Mouse (Mus musculus) E14TG2a.4 (cell line): ENCODE data around the gene Xrcc1.

Experiments
- CTCF ChIP-seq: conservative IDR thresholded peaks from 2 replicates; pipeline ENCODE4 v1.5.1; 2014; ENCODE audit warnings: low read length
- NANOG ChIP-seq: IDR thresholded peaks from 2 replicates; pipeline ENCODE4 v1.6.1; 2014; ENCODE audit warnings: borderline replicate concordance, low read length, mixed read lengths
- POU5F1 ChIP-seq: IDR thresholded peaks from 2 replicates; pipeline ENCODE4 v1.6.1; 2014; ENCODE audit warnings: low read length, borderline replicate concordance

DNA sequence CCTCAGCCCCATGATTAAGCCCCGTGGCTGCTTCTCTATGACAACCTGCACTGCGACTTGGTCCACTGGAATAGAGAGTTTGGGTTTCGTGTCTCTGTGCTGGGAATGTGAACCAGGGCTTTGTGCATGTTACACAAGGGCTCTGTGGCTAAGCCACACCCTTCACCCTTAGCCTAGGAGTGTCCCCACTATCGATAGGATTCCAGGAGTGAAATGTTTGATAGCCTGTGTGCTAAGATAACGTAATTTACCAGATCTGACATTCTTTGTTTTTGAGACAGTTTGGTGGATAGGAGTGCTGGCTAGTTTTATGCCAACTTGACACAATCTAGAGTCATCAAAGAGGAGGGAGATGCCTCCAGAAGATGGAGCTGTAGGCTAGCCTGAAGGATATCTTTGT, 45.6 kb downstream of the Xrcc1 start:
- TF ChIP-seq CTCF (no peak), NANOG (no peak), POU5F1 (no peak)
